Mouse (Mus musculus) T-helper 2 cell (primary cell): ENCODE data around the gene Rasa2.
"Not testable (repeated sequence)": the region's sequence is repeated elsewhere in the genome, so short reads cannot be mapped to it uniquely, and the experiment has no call there.

Source experiments
- in situ Hi-C: fragments of 300-600 bp; cut with MboI, MseI; formaldehyde crosslinking; loops from one replicate; pipeline ENCODE4 v1.15.1; 2025; ENCODE audit warnings: high pct_unique_total_duplicates

Rasa2 gene

DNA sequence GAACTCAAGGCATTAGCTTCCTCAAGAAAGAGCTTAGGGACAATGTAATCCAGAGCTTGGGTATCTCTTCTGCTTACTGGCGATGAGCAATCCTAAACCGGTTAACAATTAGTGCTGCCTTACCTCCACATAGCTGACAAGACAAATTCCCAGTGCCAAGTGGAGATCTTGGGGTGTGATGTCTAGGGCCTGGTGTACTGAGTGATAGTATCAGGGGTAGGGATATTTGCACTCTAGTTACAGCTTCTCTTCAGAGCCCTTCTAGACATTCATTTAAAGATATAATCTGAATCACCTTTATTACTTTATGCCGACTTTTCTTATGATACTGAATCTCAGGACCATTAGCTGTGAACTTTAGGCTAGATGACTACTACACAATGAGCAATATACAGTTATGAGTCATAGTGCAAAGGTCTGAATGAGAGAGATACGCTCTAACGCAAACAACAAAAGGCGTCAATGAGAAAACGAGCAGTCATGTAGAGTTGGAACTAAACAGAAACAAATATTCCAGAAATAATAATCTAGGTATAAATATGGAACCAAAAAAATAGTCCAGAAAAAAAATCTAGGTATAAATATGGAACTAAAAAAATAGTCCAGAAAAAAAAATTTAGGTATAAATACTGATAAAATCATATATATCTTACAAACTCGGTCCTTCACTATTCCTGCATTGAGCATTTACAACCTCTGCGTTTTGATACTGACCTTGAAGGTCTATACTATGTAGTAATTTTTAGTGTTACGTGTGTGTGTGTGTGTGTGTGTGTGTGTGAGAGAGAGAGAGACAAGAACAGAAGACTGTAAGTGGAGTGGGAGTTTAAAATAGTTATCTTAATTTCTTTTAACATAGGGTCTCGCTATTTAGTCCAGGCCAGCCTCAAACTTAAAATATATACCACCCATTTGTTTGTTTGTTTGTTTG, 38.5 kb downstream of the Rasa2 start:
- in situ Hi-C loops: no loop called here

DNA sequence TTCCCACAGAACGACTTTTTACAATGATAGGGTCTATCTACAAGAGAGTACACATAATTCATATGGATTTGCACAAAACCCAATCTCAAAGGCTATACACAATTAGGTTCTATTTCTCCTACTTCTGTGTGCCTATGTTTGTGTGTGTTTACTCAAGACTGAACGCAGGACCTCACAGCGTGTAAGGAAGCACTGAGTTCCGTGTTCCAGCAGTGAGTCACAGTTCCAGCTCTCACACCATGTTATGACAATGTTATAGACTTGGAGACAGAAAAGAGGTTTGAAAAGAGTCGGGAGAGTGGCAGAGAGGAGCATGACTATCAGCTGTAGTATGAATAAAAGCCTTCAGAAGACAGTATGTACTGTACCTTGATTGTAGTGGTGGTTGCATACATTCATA, 42.1 kb downstream of the Rasa2 start:
- in situ Hi-C loops: no loop called here

DNA sequence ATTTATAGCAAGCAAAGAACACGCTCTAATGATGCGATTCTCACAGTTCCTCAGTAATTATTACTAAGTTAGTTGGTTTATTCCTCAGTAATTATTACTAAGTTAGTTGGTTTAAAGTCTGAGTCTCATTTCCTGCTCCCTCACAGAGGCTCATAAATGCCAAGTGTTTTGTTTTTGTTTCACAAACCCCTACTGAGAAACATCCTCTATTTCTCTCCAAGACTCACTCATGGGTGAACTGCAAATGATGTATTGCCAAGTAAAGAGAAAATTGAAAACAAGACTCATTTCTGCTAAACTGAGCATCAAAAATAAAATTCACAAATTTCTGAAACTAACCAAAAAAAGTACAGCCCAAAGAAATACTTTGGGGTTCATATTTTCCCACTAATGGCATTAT, 47.9 kb downstream of the Rasa2 start:
- in situ Hi-C loops: no loop called here

DNA sequence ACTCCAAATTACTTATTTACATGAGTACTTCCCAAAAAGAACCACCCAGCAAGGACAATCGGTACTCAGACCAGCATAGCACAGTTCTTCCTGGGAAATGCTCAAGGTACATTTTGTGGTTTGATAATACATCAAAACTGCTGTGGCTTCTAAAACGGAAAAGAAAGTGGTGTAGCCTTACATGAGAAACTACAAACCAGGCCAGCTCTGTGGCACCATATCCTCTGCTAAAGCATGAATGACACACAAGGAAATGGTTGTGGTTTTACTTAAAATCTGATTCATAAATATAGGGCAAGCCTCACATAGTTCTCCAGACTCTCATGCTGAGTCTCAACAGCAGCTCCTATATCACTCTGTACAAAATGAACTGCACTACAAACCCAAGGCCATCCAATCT, 48.3 kb downstream of the Rasa2 start:
- in situ Hi-C loops: no loop called here

GRCm38 (mm10) chr9:96578190-96578589, 53.2 kb downstream of the Rasa2 start:
- in situ Hi-C loops: loop anchor here (5.0 kb wide), 1 partner anchor 79 kb away; no protein-coding TSS in a partner anchor

DNA sequence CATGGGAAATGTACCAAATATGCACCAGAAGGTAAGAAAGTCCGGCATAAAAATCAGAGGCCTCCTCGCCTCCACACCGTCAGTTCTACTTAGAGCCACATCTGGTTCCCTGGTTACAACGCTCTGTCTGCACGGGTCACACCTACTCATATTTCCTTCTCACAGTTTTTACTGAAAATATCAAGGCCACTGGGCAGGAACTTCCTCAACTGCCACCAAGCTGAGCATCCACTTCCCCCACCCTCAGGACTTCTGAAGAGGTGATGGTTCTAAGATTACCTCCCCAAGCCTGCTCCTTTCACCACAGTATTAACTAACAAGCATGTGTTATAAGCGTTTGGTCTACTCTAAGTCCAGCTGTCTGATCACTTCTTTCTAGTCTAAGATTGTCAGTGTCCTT, 53.7 kb downstream of the Rasa2 start:
- in situ Hi-C loops: loop anchor here (5.0 kb wide), 1 partner anchor 80 kb away; no protein-coding TSS in a partner anchor

GRCm38 (mm10) chr9:96573252-96573651, 58.2 kb downstream of the Rasa2 start:
- in situ Hi-C loops: loop anchor here (5.0 kb wide), 1 partner anchor 244 kb away; no protein-coding TSS in a partner anchor

GRCm38 (mm10) chr9:96572754-96573153, 58.7 kb downstream of the Rasa2 start:
- in situ Hi-C loops: loop anchor here (5.0 kb wide), 1 partner anchor 245 kb away; no protein-coding TSS in a partner anchor

- in situ Hi-C loops: no loop called here
Observed at GRCm38 (mm10) chr9:96566470-96566996, 64.9 kb downstream of the Rasa2 start.

- in situ Hi-C loops: no loop called here
Observed at GRCm38 (mm10) chr9:96563501-96563900, 67.9 kb downstream of the Rasa2 start.

DNA sequence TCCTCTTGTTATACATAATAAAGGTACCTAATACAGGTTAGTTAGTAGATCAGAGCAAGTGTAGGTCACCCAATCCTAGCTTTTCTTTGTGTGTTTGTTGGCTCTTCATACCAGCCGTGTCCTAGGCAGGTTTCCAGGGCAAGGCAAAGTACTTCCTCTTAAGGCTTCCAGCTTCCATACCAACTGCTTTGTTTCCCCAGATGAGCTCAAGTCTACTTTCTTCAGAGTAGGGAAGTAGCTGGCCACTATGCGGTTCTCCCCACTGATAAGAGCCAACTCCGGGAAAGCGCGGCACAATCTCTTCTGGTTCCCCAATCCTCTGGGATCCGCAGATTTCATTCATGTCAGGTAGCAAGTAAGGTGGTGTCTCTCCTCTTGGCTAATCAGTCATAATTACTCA, 72.3 kb downstream of the Rasa2 start:
- in situ Hi-C loops: no loop called here

DNA sequence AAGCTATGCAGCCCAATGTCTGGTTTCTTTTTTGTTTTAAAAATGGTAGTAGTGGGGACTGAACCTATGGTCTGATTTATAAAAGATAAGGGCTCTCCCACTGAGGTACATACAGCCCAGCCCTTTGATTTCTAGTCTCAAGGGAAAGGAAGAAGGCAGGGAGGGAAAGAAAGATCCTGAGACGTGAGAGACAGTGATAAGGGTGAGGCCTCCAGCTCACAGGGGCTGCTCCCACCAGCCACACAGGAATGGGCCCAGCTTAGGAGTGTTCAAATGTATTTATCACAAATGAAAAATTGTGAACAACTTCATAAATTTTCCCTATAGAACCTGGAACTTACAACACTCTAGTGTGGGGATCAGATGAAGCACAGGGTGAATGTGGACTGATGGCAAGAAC, 72.8 kb downstream of the Rasa2 start:
- in situ Hi-C loops: no loop called here

DNA sequence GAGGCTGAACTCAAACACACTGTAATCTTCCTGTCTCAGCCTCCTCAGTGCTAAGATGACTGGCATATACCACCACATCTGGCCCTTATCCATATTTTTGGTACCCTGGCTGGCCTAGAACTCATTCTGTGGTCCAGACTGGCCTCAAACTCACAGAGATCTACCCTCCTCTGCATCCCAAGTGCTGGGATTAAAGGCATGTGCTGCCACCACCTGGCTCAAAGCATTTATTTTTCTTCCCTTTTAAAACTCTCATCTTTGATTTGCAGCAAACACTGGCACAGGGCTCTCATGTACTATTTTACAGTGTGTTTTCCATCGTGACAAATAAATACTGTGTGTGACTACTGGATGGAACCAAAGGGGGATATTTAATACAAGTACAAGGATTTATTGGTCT, 77.3 kb downstream of the Rasa2 start:
- in situ Hi-C loops: no loop called here

DNA sequence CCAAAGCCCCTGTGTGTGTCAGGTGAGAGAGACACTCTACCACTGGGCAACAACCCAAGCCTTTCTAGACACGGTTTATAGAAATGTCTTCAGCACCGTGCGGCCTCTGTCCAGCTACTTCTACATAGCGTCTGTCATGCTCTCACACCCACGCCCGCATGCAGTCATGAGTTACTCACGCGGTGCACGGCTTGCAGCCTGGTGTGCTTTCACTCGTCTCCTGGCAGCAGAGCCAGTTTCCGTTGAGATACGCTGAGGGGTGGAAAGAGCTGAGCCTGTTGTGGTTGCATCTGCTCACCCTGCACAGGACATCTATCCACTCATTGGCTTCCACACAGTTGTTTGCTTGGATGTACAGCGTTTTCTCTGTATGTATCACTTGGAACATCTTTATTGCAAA, 86.0 kb downstream of the Rasa2 start:
- in situ Hi-C loops: no loop called here

- in situ Hi-C loops: no loop called here
Observed at GRCm38 (mm10) chr9:96543643-96544640, 87.5 kb downstream of the Rasa2 start.

- in situ Hi-C loops: no loop called here
Observed at GRCm38 (mm10) chr9:96538916-96539315, 92.5 kb downstream of the Rasa2 start.

GRCm38 (mm10) chr9:96537615-96537919, 93.8 kb downstream of the Rasa2 start:
- in situ Hi-C loops: no loop called here

- in situ Hi-C loops: no loop called here
Observed at GRCm38 (mm10) chr9:96536895-96537614, 94.4 kb downstream of the Rasa2 start.

DNA sequence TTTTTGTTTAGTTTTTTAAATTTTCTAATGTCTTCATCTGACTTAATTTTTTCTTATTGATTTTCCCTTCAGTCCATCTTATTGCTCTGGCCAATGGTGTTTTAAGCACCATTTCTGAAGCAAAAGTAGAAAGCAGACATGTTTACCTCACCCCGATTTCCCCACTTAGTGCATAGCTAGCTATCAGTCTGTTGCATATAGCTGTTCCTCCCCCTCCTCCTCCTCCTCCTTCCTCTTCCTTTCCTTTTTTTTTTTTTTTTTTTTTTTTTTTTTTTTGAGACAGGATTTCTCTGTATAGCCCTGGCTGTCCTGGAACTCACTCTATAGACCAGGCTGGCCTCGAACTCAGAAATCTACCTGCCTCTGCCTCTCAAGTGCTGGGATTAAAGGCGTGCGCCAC, 95.3 kb downstream of the Rasa2 start:
- in situ Hi-C loops: not testable (repeated sequence)

- in situ Hi-C loops: no loop called here
Observed at GRCm38 (mm10) chr9:96535431-96535830, 96.0 kb downstream of the Rasa2 start.

- in situ Hi-C loops: no loop called here
Observed at GRCm38 (mm10) chr9:96534256-96534655, 97.2 kb downstream of the Rasa2 start.
